Comparison of ENCODE assay signal across 28 mouse cellular contexts in genomic region chr14:58626506-58627256, GRCm38 (mm10).
DNase-seq lines count a peak whose midpoint lies in the region; ATAC-seq and TF ChIP-seq lines count a peak whose summit lies in the region.
"Had no signal": no experiment of that assay in that cellular context is flagged by ENCODE, and none has a peak within 500 bp of the region (broad histone marks: within the 10 kb centered on the region; RNA-seq: fewer than 3 reads in every experiment).

No protein-coding gene starts in this region.

- H3K4me3 ChIP-seq in heart, adult 2 months, result no peak overlapping the region
- H3K4me3 ChIP-seq in heart, embryonic 14.5 days (ENCODE audit: control insufficient read depth in 1 of 2, insufficient read depth in 1 of 2, low read depth in 1 of 2, low read length in 2 of 2), result no peak overlapping the region
- H3K4me3 ChIP-seq in liver, embryonic 12.5 days, result no peak overlapping the region
- H3K4me3 ChIP-seq: embryonic facial prominence, embryonic 10.5 days; embryonic facial prominence, embryonic 15.5 days; forebrain, embryonic 12.5 days; hindbrain, embryonic 10.5 days; hindbrain, embryonic 15.5 days; kidney, embryonic 15.5 days; limb, embryonic 12.5 days; midbrain, embryonic 15.5 days had no signal

- peaks cover 3% of the 10 kb centered on the region for H3K4me1 ChIP-seq in heart, adult 2 months (ENCODE audit: control insufficient read depth, insufficient read depth, low read length)
- peaks cover 17 to 24% of the 10 kb centered on the region in 2 experiments for H3K4me1 ChIP-seq in heart, embryonic 14.5 days (ENCODE audit: control insufficient read depth in 2 of 2, insufficient read depth in 2 of 2, low read length in 2 of 2)
- H3K4me1 ChIP-seq in liver, embryonic 12.5 days, result no peaks in the 10 kb centered on the region
- H3K4me1 ChIP-seq: embryonic facial prominence, embryonic 15.5 days; hindbrain, embryonic 15.5 days; kidney, embryonic 15.5 days had no signal

- intact Hi-C loops in heart, adult 2 months (cut with DNase I), result no loop called here

- ATAC-seq in heart, embryonic 14.5 days (ENCODE audit: insufficient number of reproducible peaks, insufficient read depth, low FRiP score, low read depth), result peak; percentile 88
- no peak for ATAC-seq in cerebellum, adult (ENCODE audit: insufficient number of reproducible peaks, low FRiP score, low TSS enrichment)
- no peak for ATAC-seq in liver, embryonic 12.5 days
- ATAC-seq: forebrain, postnatal 0 days; inflammation-experienced regulatory T-cells, adult 6 months; liver, postnatal 0 days; midbrain, embryonic 15.5 days had no signal

- no peak for TF ChIP-seq POLR2A in heart, adult 2 months (IDR thresholded peaks at IDR 0.05; ENCODE audit: insufficient read depth, low read depth, low read length)

- no peak overlapping the region; the same call in 1 of the 2 replicates for H3K27ac ChIP-seq in heart, adult 2 months
- peak overlapping the region; percentile 73 to 91 for H3K27ac ChIP-seq in heart, embryonic 14.5 days (replicated peaks in 1 of 2; ENCODE audit: control insufficient read depth in 1 of 2, insufficient read depth in 1 of 2, low read depth in 2 of 2, low read length in 2 of 2)
- no peak overlapping the region for H3K27ac ChIP-seq in liver, embryonic 12.5 days
- H3K27ac ChIP-seq: embryonic facial prominence, embryonic 10.5 days; embryonic facial prominence, embryonic 15.5 days; forebrain, embryonic 12.5 days; hindbrain, embryonic 10.5 days; hindbrain, embryonic 15.5 days; kidney, embryonic 15.5 days; limb, embryonic 12.5 days; macrophage; midbrain, embryonic 15.5 days had no signal

- H3K9me3 ChIP-seq in heart, embryonic 14.5 days (ENCODE audit: control insufficient read depth, low read length), result no peaks in the 10 kb centered on the region
- H3K9me3 ChIP-seq in liver, embryonic 12.5 days (replicated peaks), result no peaks in the 10 kb centered on the region
- H3K9me3 ChIP-seq: embryonic facial prominence, embryonic 10.5 days; embryonic facial prominence, embryonic 15.5 days; forebrain, embryonic 12.5 days; hindbrain, embryonic 10.5 days; hindbrain, embryonic 15.5 days; kidney, embryonic 15.5 days; limb, embryonic 12.5 days; midbrain, embryonic 15.5 days had no signal

- TF ChIP-seq EP300 in heart, adult 2 months (IDR thresholded peaks at IDR 0.05; ENCODE audit: insufficient read depth, low read depth, low read length), result 0 out of 2 replicates have a peak, but pooled peaks have one; percentile 65

- 0 out of 2 replicates have a peak, but pooled peaks cover 2% of the 10 kb centered on the region for H3K36me3 ChIP-seq in heart, adult 2 months (ENCODE audit: control insufficient read depth, insufficient read depth, low read length)
- no peaks in the 10 kb centered on the region for H3K36me3 ChIP-seq in heart, embryonic 14.5 days (ENCODE audit: control insufficient read depth, insufficient read depth, low read length)
- no peaks in the 10 kb centered on the region for H3K36me3 ChIP-seq in liver, embryonic 12.5 days
- H3K36me3 ChIP-seq: embryonic facial prominence, embryonic 10.5 days; embryonic facial prominence, embryonic 15.5 days; forebrain, embryonic 12.5 days; hindbrain, embryonic 10.5 days; hindbrain, embryonic 15.5 days; kidney, embryonic 15.5 days; limb, embryonic 12.5 days; midbrain, embryonic 15.5 days had no signal

- H3K79me2 ChIP-seq in heart, adult 2 months (replicated peaks; ENCODE audit: control insufficient read depth, insufficient read depth, low read length), result no peaks in the 10 kb centered on the region

- peak in 1 of 2 experiments; percentile 23 for DNase-seq in heart, adult 2 months
- peak; percentile 42 to 49 for DNase-seq in heart, adult 9 months (ENCODE audit: low spot score in 2 of 2)
- DNase-seq in heart, postnatal 4 days, result peak; percentile 39
- DNase-seq: adrenal gland, postnatal 36 days; B cell, adult 2 months; cerebellum, adult 2 months; cerebellum, postnatal 25 days; forebrain, postnatal 0 days; gastrocnemius, postnatal 10 days; kidney, adult 11 months; kidney, postnatal 25 days; liver, postnatal 0 days; lung, postnatal 10 days; thymus, adult 2 months had no signal

- TF ChIP-seq CTCF in heart, adult 2 months (IDR thresholded peaks at IDR 0.05), result no peak

- H3K27me3 ChIP-seq in heart, adult 2 months (ENCODE audit: control insufficient read depth, insufficient read depth, low read length), result no peaks in the 10 kb centered on the region
- H3K27me3 ChIP-seq in heart, embryonic 14.5 days (ENCODE audit: control insufficient read depth, insufficient read depth, low read length), result no peaks in the 10 kb centered on the region
- H3K27me3 ChIP-seq in liver, embryonic 12.5 days (replicated peaks), result no peaks in the 10 kb centered on the region
- H3K27me3 ChIP-seq: embryonic facial prominence, embryonic 15.5 days; kidney, embryonic 15.5 days; limb, embryonic 12.5 days; midbrain, embryonic 15.5 days had no signal

- peak overlapping the region; percentile 19; the same call in 1 of the 2 replicates for H3K4me2 ChIP-seq in heart, embryonic 14.5 days (ENCODE audit: low read length)
- no peak overlapping the region for H3K4me2 ChIP-seq in liver, embryonic 12.5 days
- H3K4me2 ChIP-seq: embryonic facial prominence, embryonic 15.5 days; forebrain, embryonic 12.5 days; hindbrain, embryonic 15.5 days; kidney, embryonic 15.5 days; limb, embryonic 12.5 days; liver, embryonic 11.5 days; midbrain, embryonic 15.5 days had no signal

- WGBS in heart, adult 2 months, result 17% methylated on average over 5 of the region's 5 CpGs
- WGBS in heart, embryonic 14.5 days, result 6% methylated on average over 5 of the region's 5 CpGs
- 34% methylated on average over 5 of the region's 5 CpGs for WGBS in liver, embryonic 12.5 days (ENCODE audit: insufficient replicate concordance)

- no peak overlapping the region for H3K9ac ChIP-seq in heart, adult 2 months (ENCODE audit: low read depth, low read length)
- no peak overlapping the region for H3K9ac ChIP-seq in heart, embryonic 14.5 days (ENCODE audit: low read length)
- H3K9ac ChIP-seq in liver, embryonic 12.5 days, result no peak overlapping the region
- H3K9ac ChIP-seq: embryonic facial prominence, embryonic 15.5 days; forebrain, embryonic 12.5 days; forebrain, postnatal 0 days; hindbrain, embryonic 15.5 days; kidney, embryonic 15.5 days; limb, embryonic 12.5 days; liver, postnatal 0 days; midbrain, embryonic 15.5 days had no signal

Comparison
In these comparisons a context has a peak if more than half of its experiments do, and no peak if none do; other contexts are left out.
1. H3K27ac ChIP-seq: peak in heart, embryonic 14.5 days (2 of 2); none in heart, adult 2 months (single experiment) and liver, embryonic 12.5 days (single experiment).